Mouse (Mus musculus) MEL (cell line): Measurements from ENCODE around the gene Cmas. TPM values are rescaled to one million over a fixed set of nuclear protein-coding genes. Genes with fewer than 3 reads are reported as not detected.

Experiments
- DNase-seq: peaks from one replicate; pipeline ENCODE4 v3.0.0; 2011; ENCODE audit warnings: low read depth, low spot score
- H3K27ac ChIP-seq: 2 replicates; pipeline ENCODE4 v1.5.1; 2012; ENCODE audit warnings: low read depth, mild to moderate bottlenecking, control low read depth, low read length, moderate library complexity; ENCODE audit not compliant: control insufficient read depth
- H3K27me3 ChIP-seq, 2 experiments: fragments of 150-350 bp in 1 of 2; sonication (generic) in 1 of 2; 2 replicates each; pipeline ENCODE4 v1.6.1; 2012; ENCODE audit warnings: low read length in 2 of 2, mild to moderate bottlenecking in 2 of 2, improper control_type of control experiment in 1 of 2, moderate library complexity in 1 of 2; ENCODE audit not compliant: insufficient read depth in 2 of 2, control insufficient read depth in 1 of 2
- H3K36me3 ChIP-seq, 2 experiments: 2 replicates each; pipeline ENCODE4 v1.6.1; 2012 to 2014; ENCODE audit warnings: low read length in 2 of 2, improper control_type of control experiment in 1 of 2, inconsistent platforms in 1 of 2, mild to moderate bottlenecking in 1 of 2; ENCODE audit not compliant: insufficient read depth in 2 of 2, control insufficient read depth in 1 of 2
- H3K4me1 ChIP-seq, 2 experiments: fragments of 150-350 bp in 1 of 2; sonication (generic) in 1 of 2; 2 replicates each; pipeline ENCODE4 v1.6.1; 2012; ENCODE audit warnings: low read length in 2 of 2, improper control_type of control experiment in 1 of 2, mild to moderate bottlenecking in 1 of 2; ENCODE audit not compliant: insufficient read depth in 2 of 2, control insufficient read depth in 1 of 2
- H3K4me3 ChIP-seq, 2 experiments: fragments of 150-350 bp in 1 of 2; sonication (generic) in 1 of 2; 2 replicates each; pipeline ENCODE4 v1.5.1; 2012; ENCODE audit warnings: low read depth in 2 of 2, low read length in 2 of 2, mild to moderate bottlenecking in 2 of 2, moderate library complexity in 2 of 2, control low read depth in 1 of 2, improper control_type of control experiment in 1 of 2; ENCODE audit not compliant: control insufficient read depth in 1 of 2, insufficient read depth in 1 of 2
- H3K79me2 ChIP-seq: 2 replicates; pipeline ENCODE4 v1.6.1; 2012; ENCODE audit warnings: mild to moderate bottlenecking, low read length, moderate library complexity; ENCODE audit not compliant: control insufficient read depth, poor library complexity, insufficient read depth
- H3K9ac ChIP-seq: 2 replicates; pipeline ENCODE4 v1.6.1; 2012; ENCODE audit warnings: low read depth, mild to moderate bottlenecking, control low read depth, low read length, moderate library complexity; ENCODE audit not compliant: control insufficient read depth, poor library complexity, severe bottlenecking
- H3K9me3 ChIP-seq: fragments of 150-350 bp; sonication (generic); replicated peaks from 2 replicates; pipeline ENCODE4 v1.6.1; 2012; ENCODE audit warnings: mild to moderate bottlenecking, low read length, improper control_type of control experiment, moderate library complexity; ENCODE audit not compliant: insufficient read depth
- CHD1 ChIP-seq: IDR thresholded peaks from 2 replicates; pipeline ENCODE4 v1.6.1; 2012; ENCODE audit warnings: low read depth, mild to moderate bottlenecking, inconsistent platforms, low read length, improper control_type of control experiment
- CTCF ChIP-seq, 3 experiments: IDR thresholded peaks in 2 of 3; conservative IDR thresholded peaks in 1 of 3; 2 replicates each; pipeline ENCODE4 v1.5.1; 2011 to 2012; ENCODE audit warnings: low read length in 3 of 3, low read depth in 2 of 3, mild to moderate bottlenecking in 2 of 3, improper control_type of control experiment in 1 of 3, inconsistent platforms in 1 of 3, mixed read lengths in 1 of 3, moderate library complexity in 1 of 3; ENCODE audit not compliant: control insufficient read depth in 1 of 3, insufficient read depth in 1 of 3, poor library complexity in 1 of 3, severe bottlenecking in 1 of 3
- ELF1 ChIP-seq: IDR thresholded peaks from 2 replicates; pipeline ENCODE4 v1.6.1; 2014; ENCODE audit warnings: low read depth, mild to moderate bottlenecking, inconsistent platforms, low read length, improper control_type of control experiment, moderate library complexity
- ETS1 ChIP-seq: IDR thresholded peaks from 2 replicates; pipeline ENCODE4 v1.6.1; 2012; ENCODE audit warnings: low read depth, mild to moderate bottlenecking, inconsistent platforms, low read length, improper control_type of control experiment, moderate library complexity
- GABPA ChIP-seq: IDR thresholded peaks from 2 replicates; pipeline ENCODE4 v1.6.1; 2012; ENCODE audit warnings: low read depth, mild to moderate bottlenecking, inconsistent platforms, low read length, improper control_type of control experiment, moderate library complexity
- GATA1 ChIP-seq: IDR thresholded peaks from 2 replicates; pipeline ENCODE4 v1.6.1; 2011; ENCODE audit warnings: low read depth, low read length, improper control_type of control experiment
- HCFC1 ChIP-seq: IDR thresholded peaks from 2 replicates; pipeline ENCODE4 v1.6.1; 2012; ENCODE audit warnings: low read depth, mild to moderate bottlenecking, inconsistent platforms, low read length, improper control_type of control experiment, moderate library complexity
- MAFK ChIP-seq: IDR thresholded peaks from 2 replicates; pipeline ENCODE4 v1.6.1; 2011; ENCODE audit warnings: low read depth, mild to moderate bottlenecking, low read length, improper control_type of control experiment, borderline replicate concordance
- MAZ ChIP-seq: IDR thresholded peaks from 2 replicates; pipeline ENCODE4 v1.6.1; 2012; ENCODE audit warnings: low read depth, mild to moderate bottlenecking, inconsistent platforms, low read length, improper control_type of control experiment
- MEF2A ChIP-seq: IDR thresholded peaks from 2 replicates; pipeline ENCODE4 v1.6.1; 2014; ENCODE audit warnings: low read depth, mild to moderate bottlenecking, inconsistent platforms, low read length, improper control_type of control experiment; ENCODE audit not compliant: poor library complexity, insufficient replicate concordance, severe bottlenecking; ENCODE audit errors: extremely low read depth
- MXI1 ChIP-seq: IDR thresholded peaks from 2 replicates; pipeline ENCODE4 v1.6.1; 2011; ENCODE audit warnings: mild to moderate bottlenecking, low read depth, low read length, improper control_type of control experiment
- MYC ChIP-seq: IDR thresholded peaks from 2 replicates; pipeline ENCODE4 v1.6.1; 2011; ENCODE audit warnings: low read depth, mild to moderate bottlenecking, low read length, improper control_type of control experiment, moderate library complexity
- NELFE ChIP-seq: IDR thresholded peaks from 2 replicates; pipeline ENCODE4 v1.6.1; 2011; ENCODE audit warnings: low read depth, low read length, improper control_type of control experiment
- NRF1 ChIP-seq: IDR thresholded peaks from 2 replicates; pipeline ENCODE4 v1.6.1; 2014; ENCODE audit warnings: low read depth, mild to moderate bottlenecking, inconsistent platforms, low read length, improper control_type of control experiment, moderate library complexity; ENCODE audit not compliant: poor library complexity, insufficient read depth, severe bottlenecking
- POLR2A ChIP-seq, 2 experiments: IDR thresholded peaks; 2 replicates each; pipeline ENCODE4 v1.6.1; 2011 to 2012; ENCODE audit warnings: low read length in 2 of 2, mild to moderate bottlenecking in 2 of 2, control low read depth in 1 of 2, improper control_type of control experiment in 1 of 2, low read depth in 1 of 2, moderate library complexity in 1 of 2; ENCODE audit not compliant: control insufficient read depth in 1 of 2, insufficient read depth in 1 of 2, poor library complexity in 1 of 2
- POLR2AphosphoS5 ChIP-seq: IDR thresholded peaks from 2 replicates; pipeline ENCODE4 v1.6.1; 2012; ENCODE audit warnings: low read depth, borderline replicate concordance, mild to moderate bottlenecking, inconsistent platforms, low read length, moderate library complexity, mixed read lengths
- RAD21 ChIP-seq: IDR thresholded peaks from 2 replicates; pipeline ENCODE4 v1.6.1; 2011; ENCODE audit warnings: mild to moderate bottlenecking, low read depth, low read length, improper control_type of control experiment
- RCOR1 ChIP-seq: IDR thresholded peaks from 2 replicates; pipeline ENCODE4 v1.6.1; 2012; ENCODE audit warnings: low read depth, mild to moderate bottlenecking, inconsistent platforms, low read length, improper control_type of control experiment
- SIN3A ChIP-seq: IDR thresholded peaks from 2 replicates; pipeline ENCODE4 v1.6.1; 2012; ENCODE audit warnings: low read length, improper control_type of control experiment, inconsistent platforms
- SMC3 ChIP-seq: IDR thresholded peaks from 2 replicates; pipeline ENCODE4 v1.6.1; 2011; ENCODE audit warnings: low read depth, low read length, improper control_type of control experiment
- TAL1 ChIP-seq: IDR thresholded peaks from 2 replicates; pipeline ENCODE4 v1.6.1; 2012; ENCODE audit warnings: mild to moderate bottlenecking, inconsistent platforms, low read length, moderate library complexity, mixed read lengths
- TBP ChIP-seq: IDR thresholded peaks from 2 replicates; pipeline ENCODE4 v1.8.0; 2011; ENCODE audit warnings: low read depth, low read length, improper control_type of control experiment
- TCF12 ChIP-seq: IDR thresholded peaks from 2 replicates; pipeline ENCODE4 v1.6.1; 2014; ENCODE audit warnings: low read depth, mild to moderate bottlenecking, inconsistent platforms, low read length, improper control_type of control experiment, moderate library complexity
- USF1 ChIP-seq: IDR thresholded peaks from 2 replicates; pipeline ENCODE4 v1.6.1; 2014; ENCODE audit warnings: low read depth, mild to moderate bottlenecking, inconsistent platforms, low read length, improper control_type of control experiment, moderate library complexity
- USF2 ChIP-seq, 2 experiments: IDR thresholded peaks; 2 replicates each; pipeline ENCODE4 v1.6.1; 2011 to 2012; ENCODE audit warnings: improper control_type of control experiment in 2 of 2, low read length in 2 of 2, borderline replicate concordance in 1 of 2, inconsistent platforms in 1 of 2, low read depth in 1 of 2, mild to moderate bottlenecking in 1 of 2; ENCODE audit not compliant: insufficient read depth in 1 of 2
- ZKSCAN1 ChIP-seq: IDR thresholded peaks from 2 replicates; pipeline ENCODE4 v1.6.1; 2012; ENCODE audit warnings: low read depth, mild to moderate bottlenecking, inconsistent platforms, low read length, improper control_type of control experiment, moderate library complexity
- ZMIZ1 ChIP-seq: IDR thresholded peaks from 2 replicates; pipeline ENCODE4 v1.6.1; 2012; ENCODE audit warnings: low read depth, mild to moderate bottlenecking, inconsistent platforms, low read length, improper control_type of control experiment, moderate library complexity
- ZNF384 ChIP-seq: IDR thresholded peaks from 2 replicates; pipeline ENCODE4 v1.6.1; 2012; ENCODE audit warnings: low read depth, mild to moderate bottlenecking, inconsistent platforms, low read length, improper control_type of control experiment
- polyA plus RNA-seq, 2 experiments: library from polyadenylated mRNA; stranded (reverse) in 1 of 2; unstranded in 1 of 2; fragments of >175 nt in 1 of 2; fragments of >200 nt in 1 of 2; gene quantifications; 2 replicates each; pipeline versions ENCODE4 v1.2.1 to v1.2.4; 2012; ENCODE audit warnings: low replicate concordance in 2 of 2, low read depth in 1 of 2; ENCODE audit not compliant: insufficient read length in 2 of 2, insufficient read depth in 1 of 2, missing spikeins in 1 of 2
- total RNA-seq: library from RNA; depleted of rRNA; stranded (reverse); fragments of 300-350 nt; gene quantifications from 2 replicates; pipeline ENCODE4 v1.2.3, GENCODE M21; 2012

Cmas gene
- total and polyA plus RNA-seq, 3 experiments: 29.4 to 55.0 TPM; not detected in 1

DNA sequence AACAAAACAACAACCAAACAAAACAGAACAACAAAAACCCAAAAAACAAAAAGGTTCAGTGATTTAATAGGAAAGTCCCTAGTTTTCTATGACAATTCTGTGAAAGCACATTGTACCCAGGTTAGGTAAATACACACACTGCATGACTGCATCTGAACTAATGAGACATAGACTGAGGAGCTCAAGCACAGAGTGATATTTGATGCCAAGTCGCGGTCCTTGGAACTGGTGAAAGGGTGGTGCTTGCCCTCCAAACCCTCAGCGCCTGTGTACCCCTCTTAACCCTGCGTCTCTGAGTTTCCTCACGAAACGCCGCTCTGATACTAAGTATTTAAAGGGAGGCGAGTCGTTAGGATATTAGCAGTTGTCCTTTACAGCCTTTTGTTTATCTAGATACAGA lies 10.8 kb downstream of the Cmas start:
- no peak overlapping the region for H3K27ac ChIP-seq
- H3K9me3 ChIP-seq: no peaks in the 10 kb centered on the region
- no peaks in the 10 kb centered on the region for H3K27me3 ChIP-seq
- no peaks in the 10 kb centered on the region for H3K4me1 ChIP-seq
- DNase-seq: no peak
- H3K9ac ChIP-seq: no peak overlapping the region
- TF ChIP-seq USF1 (no peak), NELFE (no peak), GABPA (no peak), CHD1 (no peak), CTCF (IDR thresholded peaks at IDR 0.05 in 2 of 3, conservative IDR thresholded peaks at IDR 0.05 in 1 of 3; ENCODE audit: control insufficient read depth in 1 of 3, insufficient read depth in 1 of 3, low read depth in 2 of 3, low read length in 3 of 3, poor library complexity in 1 of 3, severe bottlenecking in 1 of 3) (no peak), HCFC1 (no peak), MXI1 (no peak), ZNF384 (no peak), TBP (no peak), ELF1 (no peak), RAD21 (no peak), POLR2A (IDR thresholded peaks at IDR 0.05; ENCODE audit: control insufficient read depth in 1 of 2, insufficient read depth in 1 of 2, low read depth in 1 of 2, low read length in 2 of 2, poor library complexity in 1 of 2) (no peak), GATA1 (no peak), TAL1 (no peak), ETS1 (no peak)
- TF ChIP-seq, all 39 proteins: peak for 0
- Histone ChIP-seq H3K79me2 (0 out of 2 replicates have a peak, but pooled peaks cover 3% of the 10 kb centered on the region), H3K36me3 (peaks cover 0 to 28% of the 10 kb centered on the region in 2 experiments; a peak in 2 of 4 replicates), H3K4me3 (no peak overlapping the region)

- TF ChIP-seq RAD21 (no peak), GATA1 (no peak), TAL1 (no peak), MEF2A (no peak), ZKSCAN1 (no peak), MXI1 (no peak), HCFC1 (no peak), MAFK (no peak), USF2 (IDR thresholded peaks at IDR 0.05; ENCODE audit: borderline replicate concordance in 1 of 2, insufficient read depth in 1 of 2, low read depth in 1 of 2, low read length in 2 of 2) (no peak), NELFE (no peak), TCF12 (no peak), ZMIZ1 (no peak), POLR2A (IDR thresholded peaks at IDR 0.05; ENCODE audit: control insufficient read depth in 1 of 2, insufficient read depth in 1 of 2, low read depth in 1 of 2, low read length in 2 of 2, poor library complexity in 1 of 2) (no peak), NRF1 (no peak), MYC (no peak), SIN3A (no peak), SMC3 (no peak), MAZ (no peak), RCOR1 (no peak), POLR2AphosphoS5 (no peak)
- TF ChIP-seq, all 39 proteins: peak for 0
- Histone ChIP-seq H3K4me1 (no peaks in the 10 kb centered on the region), H3K79me2 (no peaks in the 10 kb centered on the region), H3K36me3 (peaks cover 0 to 24% of the 10 kb centered on the region in 2 experiments; a peak in 2 of 4 replicates), H3K9ac (no peak overlapping the region), H3K27ac (no peak overlapping the region), H3K9me3 (no peaks in the 10 kb centered on the region), H3K4me3 (no peak overlapping the region), H3K27me3 (no peaks in the 10 kb centered on the region)
- DNase-seq: no peak
These were observed 13.4 kb downstream of the Cmas start for GRCm38 (mm10) chr6:142769896-142770295.
